Mouse (Mus musculus) lung, embryonic 15.5 days (tissue): ENCODE measurements around the gene Lrfn4. TPM values are rescaled to one million over a fixed set of nuclear protein-coding genes. Genes with fewer than 3 reads are reported as not detected.

Experiments used
- ATAC-seq: fragments of 200-750 bp; cut with Nextera tagmentation; 2 replicates; pipeline ENCODE4 v1.8.0; 2017; ENCODE audit warnings: moderate number of reproducible peaks, borderline replicate concordance; ENCODE audit not compliant: low FRiP score, low TSS enrichment; ENCODE audit errors: extremely low read depth
- H3K27ac ChIP-seq: fragments of 300-500 bp; sonication (generic); 2 replicates; pipeline ENCODE4 v1.5.1; 2015; ENCODE audit warnings: moderate library complexity, mild to moderate bottlenecking, inconsistent platforms
- H3K27me3 ChIP-seq: fragments of 300-500 bp; sonication (generic); 2 replicates; pipeline ENCODE4 v1.6.1; 2015; ENCODE audit warnings: inconsistent platforms
- H3K36me3 ChIP-seq: fragments of 300-500 bp; sonication (generic); 2 replicates; pipeline ENCODE4 v1.6.1; 2015; ENCODE audit warnings: inconsistent platforms
- H3K4me1 ChIP-seq: fragments of 300-500 bp; sonication (generic); 2 replicates; pipeline ENCODE4 v1.6.1; 2015; ENCODE audit warnings: inconsistent platforms
- H3K4me2 ChIP-seq: fragments of 300-500 bp; sonication (generic); 2 replicates; pipeline ENCODE4 v1.6.1; 2015; ENCODE audit warnings: inconsistent platforms, mild to moderate bottlenecking, moderate library complexity
- H3K4me3 ChIP-seq: fragments of 300-500 bp; sonication (generic); 2 replicates; pipeline ENCODE4 v1.5.1; 2015; ENCODE audit warnings: mild to moderate bottlenecking, inconsistent platforms
- H3K9ac ChIP-seq: fragments of 300-500 bp; sonication (generic); 2 replicates; pipeline ENCODE4 v1.6.1; 2015; ENCODE audit warnings: inconsistent platforms
- H3K9me3 ChIP-seq: fragments of 300-500 bp; sonication (generic); 2 replicates; pipeline ENCODE4 v1.6.1; 2016; ENCODE audit warnings: inconsistent platforms
- WGBS: fragments of 180-500 bp; shearing (Covaris S2); methylation state at CpG from one replicate; pipeline ENCODE4 v1.1.7; 2015; 5-methylcytosine and 5-hydroxymethylcytosine counted together
- microRNA-seq: library from miRNA; unstranded; fragments of <30 nt; microRNA quantifications from one replicate; pipeline ENCODE4, GENCODE M21; 2016
- polyA plus RNA-seq: library from polyadenylated mRNA; unstranded; fragments of >200 nt; fragmentation: Nextera tagmentation; extraction: Ambion mirVana; gene quantifications from 2 replicates; pipeline ENCODE4 v1.2.1, GENCODE M21; 2015

Gene Lrfn4
- polyA plus RNA-seq, 1 experiment from 2014 or later: 6.5 TPM

GRCm38 (mm10) chr19:4565678-4566077 is 49.8 kb downstream of the Lrfn4 start:
- H3K4me3 ChIP-seq: no peak overlapping the region

More at GRCm38 (mm10) chr19:4565678-4566077, 49.8 kb downstream of the Lrfn4 start:
- WGBS: 81% methylated on average over 5 of the region's 5 CpGs
- Histone ChIP-seq H3K9ac (no peak overlapping the region), H3K4me1 (no peaks in the 10 kb centered on the region), H3K9me3 (no peaks in the 10 kb centered on the region), H3K4me2 (no peak overlapping the region), H3K27ac (no peak overlapping the region), H3K27me3 (no peaks in the 10 kb centered on the region), H3K36me3 (no peaks in the 10 kb centered on the region)
- no peak for ATAC-seq

Small RNA genes within 50 kb of the gene (microRNA-seq; reads per million reads assigned to microRNA genes)
- 0.56 reads per million for gene Mir6986

Other genes starting within 250 kb of the Lrfn4 start
- gene Kdm2a, start 217.4 kb downstream of the Lrfn4 start, polyA plus RNA-seq: 37.8 and 40.9 TPM in 2 replicates
- 37.9 and 45.3 TPM in 2 replicates for gene Rhod, start 176.2 kb downstream of the Lrfn4 start, polyA plus RNA-seq
- gene Syt12, start 138.2 kb downstream of the Lrfn4 start, polyA plus RNA-seq: 1.1 and 1.2 TPM in 2 replicates
- gene 2010003K11Rik, start 117.1 kb downstream of the Lrfn4 start, polyA plus RNA-seq: not detected in 2 replicates
- 17.7 and 18.5 TPM in 2 replicates for gene Pcx, start 105.2 kb downstream of the Lrfn4 start, polyA plus RNA-seq
- gene Rce1, start 10.0 kb upstream of the Lrfn4 start, polyA plus RNA-seq: 73.5 and 74.4 TPM in 2 replicates
- 2.2 and 3.1 TPM in 2 replicates for gene Gm960, start 83.0 kb upstream of the Lrfn4 start, polyA plus RNA-seq
- 1.1 and 1.4 TPM in 2 replicates for gene Sptbn2, start 95.5 kb upstream of the Lrfn4 start, polyA plus RNA-seq
- 60.8 and 62.7 TPM in 2 replicates for gene Rbm4b, start 140.8 kb upstream of the Lrfn4 start, polyA plus RNA-seq
- 57.6 and 64.1 TPM in 2 replicates for gene Rbm4, start 178.2 kb upstream of the Lrfn4 start, polyA plus RNA-seq
- 21.3 and 32.8 TPM in 2 replicates for gene Gm21992, start 195.9 kb upstream of the Lrfn4 start, polyA plus RNA-seq
- 91.3 and 95.3 TPM in 2 replicates for gene Rbm14, start 196.0 kb upstream of the Lrfn4 start, polyA plus RNA-seq
- gene Ccs, start 223.7 kb upstream of the Lrfn4 start, polyA plus RNA-seq: 51.2 and 53.3 TPM in 2 replicates
- gene Ccdc87, start 223.7 kb upstream of the Lrfn4 start, polyA plus RNA-seq: 0.20 and 0.33 TPM in 2 replicates
- 21.8 and 25.3 TPM in 2 replicates for gene Ctsf, start 239.5 kb upstream of the Lrfn4 start, polyA plus RNA-seq